Mouse (Mus musculus) heart, postnatal 36 days (tissue): ENCODE results near the gene Gins1. TPM values are rescaled to one million over a fixed set of nuclear protein-coding genes. Genes with fewer than 3 reads are reported as not detected.
"Not testable (repeated sequence)": the region's sequence is repeated elsewhere in the genome, so short reads cannot be mapped to it uniquely, and the experiment has no call there.

ENCODE experiments used
- DNase-seq, 2 experiments: peaks; one replicate each; pipeline ENCODE4 v3.0.0; 2021 to 2022
- intact Hi-C: fragments of 180-260 bp; cut with DNase I; formaldehyde crosslinking; loops from one replicate; pipeline ENCODE4 v1.15.1; 2025
- total RNA-seq, 2 experiments: library from RNA; stranded (reverse); gene quantifications; 2 replicates each; pipeline ENCODE4 v1.2.3; 2021

Gene Gins1
- total RNA-seq, 2 experiments from 2014 or later = 3.0 to 4.4 TPM

GRCm38 (mm10) chr2:150908881-150909280 is 3.7 kb downstream of the Gins1 start:
- intact Hi-C loops = loop anchor here (2.0 to 5.0 kb wide), 4 partner anchors 93 to 302 kb away; partner anchors contain the start of genes Apmap, Nanp and Ninl
- not testable (repeated sequence) for DNase-seq

GRCm38 (mm10) chr2:150909429-150910039 is 4.3 kb downstream of the Gins1 start:
- peak; percentile 96 to 97 for DNase-seq
- intact Hi-C loops = loop anchor here (2.0 to 5.0 kb wide), 4 partner anchors 93 to 302 kb away; partner anchors contain the start of genes Apmap, Nanp and Ninl

GRCm38 (mm10) chr2:150910295-150910881 is 5.2 kb downstream of the Gins1 start:
- DNase-seq = no peak
- intact Hi-C loops = no loop called here

- no peak for DNase-seq
- intact Hi-C loops = no loop called here
Measured at GRCm38 (mm10) chr2:150914781-150915515, 9.7 kb downstream of the Gins1 start.

GRCm38 (mm10) chr2:150915786-150916185 is 10.6 kb downstream of the Gins1 start:
- DNase-seq = no peak
- intact Hi-C loops = no loop called here

GRCm38 (mm10) chr2:150918720-150919119 is 13.5 kb downstream of the Gins1 start:
- no peak for DNase-seq

GRCm38 (mm10) chr2:150920543-150920942 is 15.3 kb downstream of the Gins1 start:
- no peak for DNase-seq
- intact Hi-C loops = no loop called here

More at GRCm38 (mm10) chr2:150918720-150919119, 13.5 kb downstream of the Gins1 start:
- intact Hi-C loops = no loop called here

- peak in 1 of 2 experiments; percentile 9 for DNase-seq
- intact Hi-C loops = no loop called here
Measured at GRCm38 (mm10) chr2:150921697-150922096, 16.5 kb downstream of the Gins1 start.

GRCm38 (mm10) chr2:150922165-150922564 is 17.0 kb downstream of the Gins1 start:
- peak in 1 of 2 experiments; percentile 8 for DNase-seq
- intact Hi-C loops = no loop called here

GRCm38 (mm10) chr2:150923026-150923425 is 17.8 kb downstream of the Gins1 start:
- intact Hi-C loops = no loop called here
- DNase-seq = no peak

GRCm38 (mm10) chr2:150923505-150923904 is 18.3 kb downstream of the Gins1 start:
- intact Hi-C loops = no loop called here
- DNase-seq = no peak

GRCm38 (mm10) chr2:150927038-150927720 is 22.0 kb downstream of the Gins1 start:
- intact Hi-C loops = no loop called here
- DNase-seq = no peak

GRCm38 (mm10) chr2:150929156-150929555 is 24.0 kb downstream of the Gins1 start:
- no peak for DNase-seq
- intact Hi-C loops = no loop called here

- intact Hi-C loops = no loop called here
Measured at GRCm38 (mm10) chr2:150930806-150931205, 25.6 kb downstream of the Gins1 start.

GRCm38 (mm10) chr2:150933482-150933881 is 28.3 kb downstream of the Gins1 start:
- intact Hi-C loops = no loop called here
- no peak for DNase-seq

More at GRCm38 (mm10) chr2:150930806-150931205, 25.6 kb downstream of the Gins1 start:
- DNase-seq = no peak

- intact Hi-C loops = no loop called here
- DNase-seq = no peak
Measured at GRCm38 (mm10) chr2:150934659-150935058, 29.5 kb downstream of the Gins1 start.

GRCm38 (mm10) chr2:150944017-150944416 is 38.8 kb downstream of the Gins1 start:
- no peak for DNase-seq
- intact Hi-C loops = no loop called here

- DNase-seq, intact Hi-C loops: not testable (repeated sequence)
Measured at GRCm38 (mm10) chr2:150947341-150947740, 42.1 kb downstream of the Gins1 start.

- intact Hi-C loops, DNase-seq: not testable (repeated sequence)
Measured at GRCm38 (mm10) chr2:150947880-150948611, 42.8 kb downstream of the Gins1 start.

GRCm38 (mm10) chr2:150948786-150949185 is 43.6 kb downstream of the Gins1 start:
- DNase-seq = no peak
- intact Hi-C loops = no loop called here
